Mouse (Mus musculus): Measurements from ENCODE around the gene Tigd3.

GRCm38 (mm10) chr19:5879735-5880134, 14.2 kb downstream of the Tigd3 start:
- TF ChIP-seq GATA1 (IDR thresholded peaks at IDR 0.05; ENCODE audit: low read length) = no peak
- TF ChIP-seq TAL1 (IDR thresholded peaks at IDR 0.05; ENCODE audit: low read length) = no peak

Data from erythroblast, embryonic 14.5 days (primary cell).